Mouse (Mus musculus) frontal cortex, postnatal 10 days (tissue): Measurements from ENCODE around the gene Aup1.

Source experiments
- DNase-seq, 2 experiments: peaks; one replicate each; pipeline ENCODE4 v3.0.0; 2022; ENCODE audit warnings: low spot score in 2 of 2, mixed read lengths in 1 of 2

The Aup1 gene

DNA sequence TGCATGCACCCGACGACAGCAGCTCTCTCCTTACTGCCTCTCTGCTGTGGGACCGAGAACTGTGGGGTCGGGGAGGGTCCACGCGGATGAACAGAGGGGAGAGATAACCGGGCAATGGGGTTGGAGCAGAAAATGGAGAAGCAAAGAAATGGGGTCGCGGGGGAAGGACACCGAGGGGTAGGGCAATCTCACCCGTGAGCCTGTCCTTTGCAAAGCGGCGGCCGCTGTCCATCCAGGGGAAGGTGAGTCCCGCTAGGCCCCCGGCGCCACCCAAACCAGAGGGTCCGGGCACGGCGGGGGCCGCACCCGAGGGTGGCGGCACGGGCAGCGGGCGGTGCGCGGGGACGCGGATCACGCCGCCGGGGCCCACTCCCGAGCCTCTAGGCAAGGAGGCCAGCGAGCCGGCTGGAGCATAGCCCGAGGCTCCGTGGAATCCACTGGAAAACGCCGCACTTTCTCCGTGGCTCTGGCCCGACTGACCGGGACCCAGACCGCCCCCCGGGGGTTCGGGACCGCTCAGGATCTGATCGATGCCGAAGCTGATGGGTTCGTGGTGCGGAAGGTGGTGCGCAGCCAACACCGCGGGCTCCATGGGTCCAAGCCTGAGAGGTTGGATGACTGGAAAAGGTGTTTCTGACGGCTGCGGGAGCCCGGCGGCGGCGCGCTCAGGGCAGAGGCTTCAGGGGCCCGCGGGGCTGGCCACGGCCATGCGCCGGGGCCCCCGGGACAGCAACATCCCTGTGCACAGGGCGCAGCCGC is 15.3 kb downstream of the Aup1 start:
- DNase-seq, result no peak

DNA sequence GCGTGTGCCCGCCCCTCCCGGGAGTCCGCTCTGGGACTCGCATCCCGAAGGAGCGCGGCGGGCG is 15.8 kb downstream of the Aup1 start, which contains the start of gene Tlx2:
Gene Tlx2, minus strand, starts transcription at position 47 of the 64 bp plus-strand sequence.
- no peak for DNase-seq

DNA sequence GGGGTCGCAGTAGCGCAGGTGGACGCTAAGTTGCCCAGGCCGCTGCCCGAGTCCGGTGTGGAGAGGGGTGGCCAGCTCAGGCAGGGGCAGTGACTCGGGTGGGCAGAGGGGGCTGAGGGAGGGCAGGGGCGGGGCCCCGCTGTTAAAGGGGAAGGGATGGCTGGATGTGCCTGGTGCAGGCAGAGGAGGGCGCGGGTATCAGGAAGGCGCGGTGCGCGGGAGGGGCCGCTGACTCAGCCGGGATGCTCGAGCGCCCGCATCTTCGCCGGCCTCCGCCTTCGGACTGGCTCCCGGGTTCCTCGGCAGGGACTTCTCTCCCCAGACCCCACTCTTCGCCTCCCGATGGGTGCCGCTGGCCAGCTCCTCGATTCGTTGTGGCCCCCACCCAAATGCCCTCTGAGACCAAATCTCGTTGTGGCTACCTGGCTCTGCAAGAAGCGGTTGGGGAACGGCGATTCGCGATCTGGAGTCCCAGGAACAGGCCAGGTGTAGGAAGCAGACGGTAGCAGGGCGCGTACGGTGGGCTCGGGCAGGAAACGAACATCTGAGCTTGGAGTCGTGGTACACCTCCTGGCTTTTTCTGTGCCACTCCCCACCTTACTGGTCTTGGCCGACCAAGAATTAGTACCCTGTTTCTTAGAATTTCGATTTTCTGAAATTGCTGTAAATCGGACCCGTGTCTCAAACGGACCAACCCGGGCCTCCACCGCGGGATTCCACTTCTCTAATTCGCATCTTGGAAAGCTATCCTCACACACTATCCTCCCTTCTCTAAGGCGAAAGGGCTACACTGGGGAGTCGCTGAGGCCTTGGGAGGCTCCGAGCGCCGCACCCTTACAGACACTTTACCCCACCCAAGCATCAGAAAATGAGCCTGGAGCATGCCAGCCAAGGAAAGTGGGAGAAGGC is 16.2 kb downstream of the Aup1 start:
- no peak for DNase-seq

DNA sequence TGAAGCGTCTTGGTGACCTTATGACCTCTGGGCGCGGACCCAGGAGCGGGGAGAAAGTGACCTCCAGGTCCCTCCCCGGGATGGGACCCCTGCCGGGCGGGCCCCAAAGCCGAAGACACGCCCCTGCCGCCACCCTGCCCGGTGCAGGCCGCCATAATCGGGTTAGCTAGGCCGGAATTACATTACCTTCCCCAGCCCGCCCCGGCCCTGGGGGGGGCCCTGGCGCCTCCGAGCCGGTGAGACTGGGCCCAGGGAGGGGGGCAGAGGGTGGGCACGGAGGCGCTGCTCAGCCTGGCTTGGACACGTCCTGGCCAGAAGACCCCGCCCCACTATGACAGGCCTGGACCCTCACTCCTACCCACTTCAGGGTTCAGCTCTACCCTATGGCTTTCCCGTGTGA is 16.9 kb downstream of the Aup1 start:
- no peak for DNase-seq

DNA sequence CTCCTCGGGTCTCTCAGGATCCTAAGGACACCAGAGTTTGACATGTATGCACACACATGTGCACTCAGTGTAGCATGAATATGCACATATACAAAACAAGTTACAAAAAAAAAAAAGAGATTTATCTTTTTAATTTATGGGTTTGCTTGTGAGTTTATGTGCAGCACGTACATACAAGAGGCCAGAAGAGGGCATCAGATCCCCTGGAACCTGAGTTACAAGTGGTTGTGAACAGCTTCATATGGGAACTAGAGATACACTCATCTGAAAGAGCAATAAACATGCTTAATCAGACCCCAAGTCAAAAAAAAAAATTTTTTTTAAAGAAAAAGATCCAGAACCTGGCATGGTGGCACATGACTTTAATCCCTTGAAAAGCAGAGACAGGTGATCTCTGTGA is 20.7 kb downstream of the Aup1 start:
- no peak for DNase-seq

DNA sequence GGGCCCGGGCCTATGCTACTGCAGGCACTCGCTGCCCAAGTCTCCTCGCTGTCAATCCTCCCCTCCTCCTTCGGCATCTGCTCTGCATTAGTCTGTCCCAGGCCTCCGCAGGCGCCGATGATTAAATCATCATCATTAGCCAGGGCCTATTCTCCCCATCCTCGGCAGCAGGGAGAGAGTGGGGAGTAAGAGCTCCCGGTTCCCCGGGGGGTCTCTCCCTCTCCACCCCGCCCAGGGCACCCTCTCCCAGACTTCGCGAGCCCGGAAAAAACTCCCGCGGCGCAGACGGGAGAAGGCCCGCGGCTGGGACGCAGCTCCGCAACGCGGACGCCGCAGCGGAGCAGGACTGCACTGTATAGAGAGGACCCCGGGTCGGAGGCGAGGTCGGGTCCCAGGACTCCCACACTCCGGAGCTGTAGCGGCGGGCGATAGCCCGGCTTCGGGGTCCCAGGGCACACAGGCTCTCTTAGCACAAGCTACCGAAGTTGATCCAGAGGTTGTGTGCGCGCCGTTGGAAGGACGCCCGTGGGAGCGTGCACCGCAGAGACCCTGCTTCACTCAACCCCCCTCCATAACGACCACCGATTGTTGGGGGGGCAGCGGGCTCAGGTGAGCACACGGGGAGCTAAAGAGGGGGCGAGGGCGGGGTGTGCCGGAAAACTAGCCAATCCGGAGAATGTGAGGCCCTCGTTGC is 23.5 kb downstream of the Aup1 start, which contains the start of gene Pcgf1:
Gene Pcgf1, plus strand, starts transcription at position 240 of the 694 bp plus-strand sequence.
- no peak for DNase-seq

DNA sequence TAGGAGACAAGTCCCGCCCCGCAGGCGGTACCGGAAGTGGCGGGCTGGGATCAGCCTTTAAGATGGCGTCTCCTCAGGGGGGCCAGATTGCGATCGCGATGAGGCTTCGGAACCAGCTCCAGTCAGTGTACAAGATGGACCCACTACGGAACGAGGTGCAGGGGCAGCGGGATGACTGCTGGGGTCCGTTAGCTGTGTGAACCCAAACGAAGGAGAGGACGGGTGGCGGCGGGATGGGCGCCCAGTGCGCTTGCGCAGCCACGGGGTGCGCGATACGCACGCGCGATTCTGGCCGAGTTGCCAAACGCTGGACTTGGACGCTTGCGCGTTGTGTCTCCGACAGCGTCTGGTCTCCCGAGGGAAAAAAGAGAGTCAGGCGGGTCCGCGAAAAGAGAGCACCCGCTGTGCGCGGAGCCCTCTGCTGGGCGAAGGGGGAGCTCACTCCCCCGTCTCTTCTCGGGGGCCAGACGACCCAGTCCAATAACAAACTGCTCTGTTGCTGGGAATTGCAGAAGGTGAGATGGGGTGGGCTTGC is 24.1 kb downstream of the Aup1 start:
- DNase-seq, result peak; percentile 96 to 99

DNA sequence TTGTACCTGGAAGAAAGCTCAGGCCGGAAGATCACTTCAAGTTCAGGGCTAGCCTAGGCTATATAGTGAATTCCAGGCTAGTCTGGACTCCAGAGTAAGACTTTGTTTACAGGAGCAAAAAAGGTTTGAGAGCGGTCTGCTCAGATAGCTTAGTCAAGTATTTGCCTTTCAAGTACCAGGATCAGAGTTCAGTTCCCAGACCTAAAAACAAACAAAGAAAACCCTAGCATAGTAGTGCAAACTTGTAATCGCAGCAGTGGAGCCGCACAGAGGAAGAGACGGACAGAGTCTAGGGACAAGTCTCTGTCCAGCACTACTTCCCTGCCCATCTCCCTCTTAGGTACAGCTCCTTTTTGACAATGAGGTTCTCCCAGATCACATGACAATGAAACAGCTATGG is 25.9 kb downstream of the Aup1 start:
- no peak for DNase-seq

DNA sequence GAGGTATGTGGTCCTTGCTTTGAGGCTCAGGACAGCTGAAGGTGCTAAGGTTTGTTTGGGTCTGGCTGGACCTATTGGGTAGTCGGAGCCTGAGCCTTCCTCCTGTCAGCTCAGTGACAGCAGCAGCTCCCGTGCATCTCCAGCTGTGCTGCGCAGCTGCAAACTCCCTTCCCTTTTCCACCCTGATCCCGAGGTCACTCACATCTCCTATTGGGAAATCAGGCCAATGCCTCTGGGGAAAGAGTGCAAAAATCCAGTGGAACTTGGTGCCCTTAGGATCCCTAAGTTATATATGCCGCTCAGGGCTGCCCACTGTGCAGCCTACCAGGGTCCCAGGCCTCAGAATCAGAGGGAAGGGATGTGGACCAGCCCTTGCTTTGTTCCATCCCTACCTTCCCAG is 29.2 kb downstream of the Aup1 start:
- DNase-seq, result no peak

DNA sequence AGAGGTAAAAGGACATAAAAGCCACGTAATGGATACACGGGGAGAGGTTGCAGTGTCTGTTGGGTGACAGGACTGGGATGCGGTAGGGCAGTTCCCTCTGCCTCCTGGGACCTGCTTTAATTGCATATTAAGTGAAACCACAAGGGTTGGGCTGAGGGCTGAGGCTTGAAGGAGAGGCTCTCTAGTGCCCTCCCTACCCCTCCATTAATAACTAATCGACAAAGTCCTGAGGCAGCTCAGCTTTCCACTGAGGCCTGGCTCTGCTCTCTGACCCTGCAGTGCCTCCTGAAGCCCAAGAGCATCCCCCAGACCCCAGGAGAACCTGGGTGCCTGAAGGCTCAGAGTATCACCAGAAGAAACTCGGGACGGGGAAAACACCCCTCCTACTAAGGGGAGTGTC is 30.2 kb downstream of the Aup1 start:
- DNase-seq, result no peak

DNA sequence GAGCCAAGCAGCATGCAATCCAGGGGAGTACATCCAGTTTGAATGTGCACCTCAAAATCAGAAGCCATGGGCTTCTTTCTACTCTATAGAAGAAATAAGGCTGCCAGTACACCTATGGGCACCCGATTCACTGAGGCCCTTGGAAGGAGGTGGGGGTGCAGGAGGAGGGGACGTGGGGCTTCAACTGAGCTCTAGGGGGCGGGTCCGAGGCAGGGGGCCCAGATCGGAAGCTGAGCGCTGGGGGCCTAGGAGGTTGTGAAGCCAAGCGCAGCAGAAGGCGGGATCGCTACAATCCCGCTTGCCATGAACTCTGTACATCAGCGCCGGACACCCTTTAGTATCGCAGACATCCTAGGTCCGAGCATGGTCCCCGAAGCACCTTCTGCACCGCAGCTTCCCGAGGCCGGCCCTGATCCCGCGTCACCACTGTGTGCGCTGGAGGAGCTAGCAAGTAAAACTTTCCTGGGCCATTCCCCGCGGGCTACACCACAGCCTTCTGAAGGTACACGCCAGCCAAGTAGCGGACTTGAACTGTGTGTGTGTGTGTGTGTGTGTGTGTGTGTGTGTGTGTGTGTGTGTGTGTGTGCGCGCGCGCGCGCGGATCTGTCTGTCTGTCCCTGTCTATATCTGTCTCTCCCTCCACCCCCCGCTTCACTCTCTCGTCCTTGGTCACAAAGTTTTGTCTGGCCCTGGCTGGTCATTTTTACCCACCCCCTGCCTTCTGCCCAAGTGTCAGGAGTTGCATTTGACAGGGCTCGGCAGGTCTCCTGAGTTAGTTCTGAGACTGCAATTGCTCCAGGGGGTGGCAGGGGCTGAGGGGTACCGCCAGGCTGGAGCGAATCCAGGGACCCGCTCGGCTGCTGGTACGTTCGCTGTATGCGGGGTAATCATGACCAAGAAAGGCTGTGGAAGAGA is 32.1 kb downstream of the Aup1 start, which contains the start of gene Lbx2:
Gene Lbx2, plus strand, starts transcription at position 247 of the 915 bp plus-strand sequence.
- no peak for DNase-seq

DNA sequence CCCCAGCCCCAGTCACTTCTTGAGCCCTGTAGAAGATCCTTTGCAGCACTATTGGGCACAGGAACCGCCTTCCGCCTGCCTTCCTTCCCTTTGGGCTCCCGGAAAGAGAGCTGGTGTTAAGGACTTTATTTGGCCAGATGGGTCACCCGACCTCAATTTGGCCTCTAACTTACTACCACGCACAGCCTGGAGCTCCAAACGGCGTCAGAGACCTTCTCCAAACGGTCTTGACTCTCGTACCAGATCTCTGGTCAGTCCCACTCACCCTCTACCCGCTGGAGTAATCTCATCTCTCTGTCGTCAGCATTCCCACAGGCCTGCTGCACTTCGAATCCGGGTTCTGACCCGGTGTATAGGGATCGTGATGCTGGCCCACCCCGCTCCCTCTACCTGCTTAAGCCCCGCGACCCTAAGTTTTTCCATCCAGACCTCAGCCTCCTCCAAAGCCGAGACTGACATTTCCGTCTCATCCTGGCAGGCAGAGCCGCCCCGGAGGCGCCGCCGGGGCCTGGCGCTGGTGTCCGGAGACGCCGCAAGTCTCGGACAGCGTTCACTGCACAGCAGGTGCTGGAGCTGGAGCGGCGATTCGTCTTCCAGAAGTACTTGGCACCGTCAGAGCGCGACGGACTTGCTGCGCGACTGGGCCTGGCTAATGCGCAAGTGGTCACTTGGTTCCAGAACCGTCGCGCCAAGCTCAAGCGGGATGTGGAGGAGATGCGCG is 33.0 kb downstream of the Aup1 start:
- no peak for DNase-seq

DNA sequence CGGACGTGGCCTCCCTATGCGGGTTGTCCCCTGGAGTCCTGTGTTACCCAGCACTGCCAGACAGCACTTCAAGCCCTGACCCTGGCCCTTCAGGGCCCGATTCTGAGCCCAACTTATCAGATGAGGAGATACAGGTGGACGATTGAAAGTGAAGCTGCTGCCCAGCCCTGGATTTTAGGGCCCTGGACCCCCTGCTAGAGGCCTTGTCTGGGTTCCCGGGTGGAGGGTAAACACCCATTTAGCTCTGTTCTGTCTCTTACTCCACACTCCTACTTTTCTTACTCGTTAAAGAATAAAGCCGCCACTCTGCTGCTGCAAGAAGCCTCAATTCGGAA is 33.6 kb downstream of the Aup1 start:
- DNase-seq, result no peak

DNA sequence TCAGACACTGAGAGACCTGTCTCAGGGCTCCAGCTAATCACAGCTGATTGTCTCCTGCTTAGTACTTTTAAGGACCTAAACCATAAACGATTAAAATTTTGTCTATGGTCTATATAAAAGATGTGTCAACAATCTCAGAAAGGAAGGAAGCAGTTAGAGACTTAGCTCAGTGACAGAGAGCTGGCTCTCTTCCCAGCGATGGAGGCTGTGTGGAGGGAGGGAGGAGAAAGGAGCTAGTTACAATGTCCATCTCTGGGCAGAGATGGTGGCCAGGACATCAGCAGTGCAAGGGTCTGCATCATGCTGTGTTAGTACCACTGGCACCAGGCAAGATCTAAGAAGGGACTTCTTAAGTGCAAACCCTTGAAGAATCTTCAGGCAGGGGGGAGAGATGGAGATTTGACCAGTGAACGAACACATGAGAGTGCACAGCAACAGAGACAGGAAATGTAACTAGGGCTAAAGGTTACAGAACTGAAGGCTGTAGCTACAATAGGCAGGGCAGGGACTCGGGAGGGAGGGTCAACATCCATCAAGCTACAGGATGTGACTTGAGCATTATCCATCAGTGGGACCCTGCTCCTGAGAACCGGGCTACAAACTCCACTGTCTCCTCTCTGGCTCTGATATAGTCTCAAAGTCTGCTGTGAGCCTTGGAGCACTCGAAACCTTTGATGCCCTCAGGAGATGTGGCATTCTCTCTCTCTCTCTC is 38.3 kb downstream of the Aup1 start:
- DNase-seq, result no peak

DNA sequence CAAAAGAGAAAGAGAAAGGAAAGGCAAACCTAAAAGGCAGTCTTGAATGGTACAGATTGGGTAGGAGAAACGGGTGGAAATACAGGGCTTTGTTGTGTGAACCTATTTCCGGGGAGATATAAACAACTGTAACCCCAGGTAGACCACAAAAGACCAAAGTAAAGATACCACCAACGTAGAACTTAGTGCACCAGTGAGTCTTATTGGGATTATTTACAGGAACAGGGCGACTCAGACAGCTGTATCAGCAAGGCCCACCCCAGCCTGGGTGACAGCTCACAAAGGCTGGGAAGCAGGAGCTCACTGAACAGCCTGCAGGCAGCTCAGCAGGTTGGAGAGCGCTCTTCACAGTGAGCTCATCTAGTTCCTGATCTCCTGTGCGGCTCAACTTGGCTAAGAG is 41.6 kb downstream of the Aup1 start:
- DNase-seq, result no peak

DNA sequence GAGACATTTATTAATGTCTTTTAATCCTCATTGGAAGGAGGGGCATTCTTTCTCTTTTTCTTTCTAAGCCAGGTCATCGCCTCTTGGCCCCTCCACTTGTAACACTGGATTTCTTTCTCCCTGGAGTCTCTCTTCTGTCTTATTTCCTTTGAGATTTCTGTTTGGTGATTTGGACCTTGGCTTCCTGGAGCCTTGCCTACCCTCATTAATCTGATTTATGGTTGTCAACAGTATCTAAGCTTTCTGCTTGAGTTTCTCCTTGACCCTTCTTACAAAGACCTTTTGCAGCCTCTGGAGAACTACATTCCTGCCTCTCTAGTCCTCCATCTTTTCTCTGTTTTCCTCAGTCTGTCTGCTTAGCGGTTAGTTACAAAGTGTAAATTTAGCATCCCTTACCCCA is 44.1 kb downstream of the Aup1 start:
- DNase-seq, result no peak

DNA sequence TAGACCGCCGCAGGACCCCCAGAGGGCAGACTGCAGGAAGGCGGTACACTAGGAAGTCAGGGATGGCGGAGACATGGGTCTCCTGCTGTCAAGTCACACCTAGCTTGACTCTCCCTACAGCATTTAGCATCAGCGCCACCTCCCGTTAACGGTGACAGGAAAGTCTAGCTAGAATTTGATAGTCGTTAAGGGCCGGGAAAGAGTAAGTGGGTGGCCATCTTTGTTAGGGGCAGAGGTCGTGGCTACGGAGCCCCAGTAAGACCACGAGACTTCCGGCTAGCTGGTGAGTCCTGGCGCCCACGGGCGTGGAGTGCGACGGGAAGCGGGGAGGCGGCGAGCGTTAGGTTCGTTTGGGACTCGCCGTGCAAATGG is 47.0 kb downstream of the Aup1 start, which contains the start of the genes Ccdc142 and Gm42688:
Gene Ccdc142, plus strand, starts transcription at position 286 of the 372 bp plus-strand sequence.
Gene Gm42688, plus strand, starts transcription at position 302 of the 372 bp plus-strand sequence.
- DNase-seq, result peak; percentile 83 to 87

DNA sequence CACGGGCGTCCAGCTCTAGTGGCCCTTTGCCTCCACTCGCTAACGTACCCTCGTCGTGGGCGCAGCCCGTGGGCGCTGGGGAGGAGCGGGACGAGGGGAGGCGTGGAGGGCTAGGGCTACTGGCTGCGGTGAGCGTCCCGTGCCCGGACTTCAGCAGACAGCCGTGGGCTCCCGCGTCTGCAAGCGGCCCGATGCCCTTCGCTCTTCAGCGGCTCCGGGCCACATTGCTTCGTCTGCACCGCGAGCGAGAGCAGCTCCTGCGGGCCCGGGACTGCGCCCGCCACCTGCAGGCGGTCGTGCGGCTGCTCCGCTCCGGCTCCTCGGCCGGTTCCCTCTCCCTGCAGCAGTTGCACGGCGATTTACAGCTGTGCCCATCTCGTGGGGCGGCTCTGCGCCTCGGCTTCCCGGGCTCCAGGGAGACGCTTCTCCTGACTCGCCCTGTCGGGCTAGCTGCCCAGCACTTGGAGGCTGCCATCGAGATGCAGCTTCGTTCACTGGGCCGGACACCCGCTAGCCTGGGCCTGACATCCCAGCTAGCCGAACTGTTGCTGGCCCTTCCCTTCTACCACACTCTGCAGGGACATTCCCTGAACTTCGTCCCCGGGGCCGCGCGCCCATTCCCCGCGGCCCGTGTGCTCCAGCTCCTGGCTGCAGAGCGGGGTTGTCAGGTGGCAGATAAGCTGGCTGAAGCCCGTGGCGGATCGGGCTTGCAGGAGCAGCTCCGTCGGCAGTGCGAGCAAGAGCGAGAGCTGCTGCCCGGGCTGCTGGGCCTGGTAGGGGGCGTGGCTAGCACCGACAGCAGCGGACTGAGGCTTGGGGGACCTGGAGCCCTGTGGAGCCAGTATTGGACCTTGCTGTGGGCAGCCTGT is 47.6 kb downstream of the Aup1 start:
- DNase-seq, result peak; percentile 42 to 65

DNA sequence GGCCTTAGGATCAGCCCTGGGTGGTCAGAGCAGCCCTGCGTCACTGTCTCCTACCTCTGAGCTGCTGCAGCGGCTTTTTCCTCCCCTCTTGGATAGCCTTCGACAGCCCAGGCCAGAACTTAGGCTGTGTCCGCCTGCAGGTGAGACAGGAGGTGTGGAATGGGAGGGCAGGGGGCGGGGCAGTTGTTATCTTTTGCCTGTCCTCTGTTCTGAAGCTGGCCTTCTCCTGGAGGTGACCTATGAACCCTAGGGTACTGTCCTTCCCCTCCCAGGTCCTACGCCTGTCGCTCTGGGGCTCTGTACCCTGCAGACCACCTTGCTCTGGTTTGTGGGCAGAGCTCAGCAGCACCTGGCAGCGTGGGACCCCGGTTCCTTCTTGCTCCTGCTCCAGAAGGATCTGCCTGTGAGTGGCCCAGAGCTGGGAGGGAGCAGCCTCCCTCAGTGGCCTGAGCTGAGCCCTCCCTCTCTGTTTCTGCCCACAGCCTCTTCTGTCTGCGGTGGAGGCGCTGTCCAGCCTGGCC is 48.9 kb downstream of the Aup1 start:
- DNase-seq, result peak in 1 of 2 experiments; percentile 42
